Mouse (Mus musculus): ENCODE measurements around the gene Morc3. TPM values are rescaled to one million over a fixed set of nuclear protein-coding genes. Genes with fewer than 3 reads are reported as not detected.
"Not testable (repeated sequence)": the region's sequence is repeated elsewhere in the genome, so short reads cannot be mapped to it uniquely, and the experiment has no call there.

Morc3 gene
- polyA plus RNA-seq, 1 experiment from 2014 or later, result 33.1 TPM

GRCm38 (mm10) chr16:93822433-93823225 is 9.3 kb upstream of the Morc3 start:
- not testable (repeated sequence) for H3K4me1 ChIP-seq; H3K27ac ChIP-seq; H3K4me3 ChIP-seq; H3K9ac ChIP-seq; H3K9me3 ChIP-seq; H3K36me3 ChIP-seq; ATAC-seq (ENCODE audit: borderline replicate concordance, extremely low read depth, low FRiP score, low TSS enrichment); H3K27me3 ChIP-seq; H3K4me2 ChIP-seq
- WGBS, result 50% methylated on average over 5 of the region's 8 CpGs

GRCm38 (mm10) chr16:93824799-93825198 is 7.1 kb upstream of the Morc3 start:
- no peaks in the 10 kb centered on the region for H3K27me3 ChIP-seq
- no peak overlapping the region for H3K27ac ChIP-seq
- ATAC-seq (ENCODE audit: borderline replicate concordance, extremely low read depth, low FRiP score, low TSS enrichment), result no peak
- no peaks in the 10 kb centered on the region for H3K36me3 ChIP-seq
- H3K4me2 ChIP-seq, result no peak overlapping the region
- no peaks in the 10 kb centered on the region for H3K9me3 ChIP-seq
- no peak overlapping the region for H3K4me3 ChIP-seq
- no peaks in the 10 kb centered on the region for H3K4me1 ChIP-seq
- no peak overlapping the region for H3K9ac ChIP-seq
- 81% methylated on average over 4 of the region's 4 CpGs for WGBS

GRCm38 (mm10) chr16:93825463-93825862 is 6.5 kb upstream of the Morc3 start:
- Histone ChIP-seq H3K4me2 (no peak overlapping the region), H3K9ac (no peak overlapping the region), H3K36me3 (no peaks in the 10 kb centered on the region), H3K9me3 (no peaks in the 10 kb centered on the region), H3K4me3 (no peak overlapping the region), H3K4me1 (no peaks in the 10 kb centered on the region), H3K27me3 (no peaks in the 10 kb centered on the region), H3K27ac (no peak overlapping the region)
- WGBS, result 89% methylated on average over 4 of the region's 4 CpGs
- no peak for ATAC-seq (ENCODE audit: borderline replicate concordance, extremely low read depth, low FRiP score, low TSS enrichment)

- Histone ChIP-seq H3K4me3 (no peak overlapping the region), H3K27me3 (no peaks in the 10 kb centered on the region), H3K4me1 (no peaks in the 10 kb centered on the region), H3K27ac (no peak overlapping the region), H3K9ac (no peak overlapping the region), H3K36me3 (no peaks in the 10 kb centered on the region), H3K9me3 (no peaks in the 10 kb centered on the region), H3K4me2 (no peak overlapping the region)
- 60% methylated on average over 11 of the region's 11 CpGs for WGBS
- ATAC-seq (ENCODE audit: borderline replicate concordance, extremely low read depth, low FRiP score, low TSS enrichment), result no peak
Measured at GRCm38 (mm10) chr16:93826054-93826453, 5.9 kb upstream of the Morc3 start.

GRCm38 (mm10) chr16:93826478-93826877 is 5.4 kb upstream of the Morc3 start:
- not testable (repeated sequence) for H3K4me1 ChIP-seq; H3K9me3 ChIP-seq; H3K4me3 ChIP-seq; ATAC-seq (ENCODE audit: borderline replicate concordance, extremely low read depth, low FRiP score, low TSS enrichment); H3K4me2 ChIP-seq; H3K36me3 ChIP-seq; H3K9ac ChIP-seq; H3K27me3 ChIP-seq; H3K27ac ChIP-seq
- WGBS, result 45% methylated on average over 5 of the region's 5 CpGs

GRCm38 (mm10) chr16:93826909-93827308 is 5.0 kb upstream of the Morc3 start:
- no peaks in the 10 kb centered on the region for H3K27me3 ChIP-seq

GRCm38 (mm10) chr16:93829526-93829925 is 2.4 kb upstream of the Morc3 start:
- no peaks in the 10 kb centered on the region for H3K27me3 ChIP-seq
- H3K4me2 ChIP-seq, result no peak overlapping the region
- 92% methylated on average over 15 of the region's 15 CpGs for WGBS
- no peak overlapping the region for H3K4me3 ChIP-seq
- peaks cover 18% of the 10 kb centered on the region for H3K4me1 ChIP-seq
- no peak for ATAC-seq (ENCODE audit: borderline replicate concordance, extremely low read depth, low FRiP score, low TSS enrichment)
- no peaks in the 10 kb centered on the region for H3K9me3 ChIP-seq
- H3K27ac ChIP-seq, result no peak overlapping the region
- H3K36me3 ChIP-seq, result no peaks in the 10 kb centered on the region
- no peak overlapping the region for H3K9ac ChIP-seq

More at GRCm38 (mm10) chr16:93826909-93827308, 5.0 kb upstream of the Morc3 start:
- no peak overlapping the region for H3K4me3 ChIP-seq
- no peak for ATAC-seq (ENCODE audit: borderline replicate concordance, extremely low read depth, low FRiP score, low TSS enrichment)
- WGBS, result 83% methylated on average over 6 of the region's 6 CpGs
- H3K4me2 ChIP-seq, result no peak overlapping the region
- H3K9ac ChIP-seq, result no peak overlapping the region
- H3K36me3 ChIP-seq, result no peaks in the 10 kb centered on the region
- H3K4me1 ChIP-seq, result 0 out of 2 replicates have a peak, but pooled peaks cover 3% of the 10 kb centered on the region
- H3K27ac ChIP-seq, result no peak overlapping the region
- no peaks in the 10 kb centered on the region for H3K9me3 ChIP-seq

- 80% methylated on average over 9 of the region's 9 CpGs for WGBS
- Histone ChIP-seq H3K4me1 (peaks cover 19% of the 10 kb centered on the region), H3K9me3 (no peaks in the 10 kb centered on the region), H3K36me3 (no peaks in the 10 kb centered on the region), H3K4me2 (no peak overlapping the region), H3K4me3 (no peak overlapping the region), H3K27ac (no peak overlapping the region), H3K27me3 (no peaks in the 10 kb centered on the region), H3K9ac (no peak overlapping the region)
- no peak for ATAC-seq (ENCODE audit: borderline replicate concordance, extremely low read depth, low FRiP score, low TSS enrichment)
Measured at GRCm38 (mm10) chr16:93830071-93830470, 1.9 kb upstream of the Morc3 start.

- Histone ChIP-seq H3K36me3 (no peaks in the 10 kb centered on the region), H3K4me2 (no peak overlapping the region), H3K27ac (no peak overlapping the region), H3K4me3 (no peak overlapping the region), H3K9me3 (no peaks in the 10 kb centered on the region), H3K9ac (no peak overlapping the region), H3K27me3 (no peaks in the 10 kb centered on the region), H3K4me1 (peaks cover 19% of the 10 kb centered on the region)
- 80% methylated on average over 5 of the region's 5 CpGs for WGBS
- ATAC-seq (ENCODE audit: borderline replicate concordance, extremely low read depth, low FRiP score, low TSS enrichment), result no peak
Measured at GRCm38 (mm10) chr16:93830916-93831315, 1.0 kb upstream of the Morc3 start.

- peak overlapping the region; percentile 76 for H3K4me2 ChIP-seq
- H3K36me3 ChIP-seq, result no peaks in the 10 kb centered on the region
- no peaks in the 10 kb centered on the region for H3K9me3 ChIP-seq
- H3K27me3 ChIP-seq, result no peaks in the 10 kb centered on the region
- peaks cover 19% of the 10 kb centered on the region for H3K4me1 ChIP-seq
- peak overlapping the region; percentile 76 for H3K4me3 ChIP-seq
- peak overlapping the region; percentile 92 for H3K9ac ChIP-seq
- ATAC-seq (ENCODE audit: borderline replicate concordance, extremely low read depth, low FRiP score, low TSS enrichment), result peak; percentile 55
- peak overlapping the region; percentile 95 for H3K27ac ChIP-seq
- under 1% methylated on average over 47 of the region's 69 CpGs for WGBS
Measured at GRCm38 (mm10) chr16:93832451-93833276, 743 bp downstream of the Morc3 start.

GRCm38 (mm10) chr16:93833551-93833950 is 1.6 kb downstream of the Morc3 start:
- Histone ChIP-seq H3K4me1 (peaks cover 19% of the 10 kb centered on the region), H3K27me3 (no peaks in the 10 kb centered on the region), H3K4me3 (peak overlapping the region; percentile 76), H3K9ac (no peak overlapping the region), H3K36me3 (no peaks in the 10 kb centered on the region), H3K9me3 (no peaks in the 10 kb centered on the region), H3K4me2 (peak overlapping the region; percentile 76), H3K27ac (no peak overlapping the region)
- WGBS, result 89% methylated on average over 6 of the region's 6 CpGs
- no peak for ATAC-seq (ENCODE audit: borderline replicate concordance, extremely low read depth, low FRiP score, low TSS enrichment)

GRCm38 (mm10) chr16:93834076-93834475 is 2.2 kb downstream of the Morc3 start:
- Histone ChIP-seq H3K4me1 (peaks cover 19% of the 10 kb centered on the region), H3K9ac (no peak overlapping the region), H3K36me3 (0 out of 2 replicates have a peak, but pooled peaks cover 3% of the 10 kb centered on the region), H3K4me3 (no peak overlapping the region), H3K9me3 (no peaks in the 10 kb centered on the region), H3K27me3 (no peaks in the 10 kb centered on the region), H3K4me2 (0 out of 2 replicates have a peak overlapping the region, but pooled peaks have one; percentile 1), H3K27ac (no peak overlapping the region)
- WGBS, result 77% methylated on average over 2 of the region's 2 CpGs
- no peak for ATAC-seq (ENCODE audit: borderline replicate concordance, extremely low read depth, low FRiP score, low TSS enrichment)
